Mouse (Mus musculus): Measurements from ENCODE around the gene B3glct. TPM values are rescaled to one million over a fixed set of nuclear protein-coding genes. Genes with fewer than 3 reads are reported as not detected.

B3glct gene
- polyA plus RNA-seq, 1 experiment from 2014 or later, result 20.4 TPM

- no peaks in the 10 kb centered on the region for H3K27me3 ChIP-seq (ENCODE audit: low read depth, poor library complexity, severe bottlenecking)
- 93% methylated on average over 2 of the region's 2 CpGs for WGBS
- no peaks in the 10 kb centered on the region for H3K9me3 ChIP-seq (replicated peaks)
- H3K36me3 ChIP-seq, result no peaks in the 10 kb centered on the region
- peak; percentile 43 for DNase-seq (ENCODE audit: low spot score)
- no peak overlapping the region for H3K27ac ChIP-seq
- H3K4me3 ChIP-seq, result no peak overlapping the region
- H3K4me1 ChIP-seq, result no peaks in the 10 kb centered on the region
Measured at GRCm38 (mm10) chr5:149780411-149780810, 102.4 kb downstream of the B3glct start.

GRCm38 (mm10) chr5:149790087-149790486 is 112.1 kb downstream of the B3glct start:
- peaks cover 11% of the 10 kb centered on the region; the same call in 1 of the 2 replicates for H3K9me3 ChIP-seq (replicated peaks)

GRCm38 (mm10) chr5:149810071-149810470 is 132.0 kb downstream of the B3glct start:
- Histone ChIP-seq H3K4me1 (peaks cover 14% of the 10 kb centered on the region), H3K36me3 (no peaks in the 10 kb centered on the region), H3K27me3 (ENCODE audit: low read depth, poor library complexity, severe bottlenecking) (no peaks in the 10 kb centered on the region; the same call in 1 of the 2 replicates), H3K4me3 (no peak overlapping the region), H3K9me3 (replicated peaks) (no peaks in the 10 kb centered on the region), H3K27ac (no peak overlapping the region)
- 82% methylated on average over 2 of the region's 2 CpGs for WGBS
- DNase-seq (ENCODE audit: low spot score), result no peak

More at GRCm38 (mm10) chr5:149790087-149790486, 112.1 kb downstream of the B3glct start:
- WGBS, result 28% methylated on average over 8 of the region's 8 CpGs
- no peak overlapping the region for H3K27ac ChIP-seq
- H3K4me3 ChIP-seq, result no peak overlapping the region
- peak; percentile 52 for DNase-seq (ENCODE audit: low spot score)
- H3K27me3 ChIP-seq (ENCODE audit: low read depth, poor library complexity, severe bottlenecking), result no peaks in the 10 kb centered on the region
- no peaks in the 10 kb centered on the region for H3K4me1 ChIP-seq
- no peaks in the 10 kb centered on the region for H3K36me3 ChIP-seq

GRCm38 (mm10) chr5:149811835-149812234 is 133.8 kb downstream of the B3glct start:
- Histone ChIP-seq H3K4me1 (peaks cover 9% of the 10 kb centered on the region), H3K27ac (no peak overlapping the region), H3K36me3 (no peaks in the 10 kb centered on the region), H3K4me3 (no peak overlapping the region), H3K9me3 (replicated peaks) (no peaks in the 10 kb centered on the region), H3K27me3 (ENCODE audit: low read depth, poor library complexity, severe bottlenecking) (no peaks in the 10 kb centered on the region; the same call in 1 of the 2 replicates)
- WGBS, result 78% methylated on average over 6 of the region's 6 CpGs
- DNase-seq (ENCODE audit: low spot score), result no peak

Other genes with a start within 250 kb of the B3glct start
- gene Tex26, start 238.6 kb upstream of the B3glct start, polyA plus RNA-seq (2016; fragmentation: Nextera tagmentation; extraction: Ambion mirVana), result 0.15 and 0.30 TPM in 2 replicates
- not detected in 2 replicates for gene Wdr95, start 149.6 kb upstream of the B3glct start, polyA plus RNA-seq (2016; fragmentation: Nextera tagmentation; extraction: Ambion mirVana)
- 129 and 164 TPM in 2 replicates for gene Hsph1, start 41.9 kb upstream of the B3glct start, polyA plus RNA-seq (2016; fragmentation: Nextera tagmentation; extraction: Ambion mirVana)